Mouse (Mus musculus) gastrocnemius, postnatal 36 days (tissue): ENCODE measurements around the gene Rhbg. TPM values are rescaled to one million over a fixed set of nuclear protein-coding genes. Genes with fewer than 3 reads are reported as not detected.
"Not testable (repeated sequence)": the region's sequence is repeated elsewhere in the genome, so short reads cannot be mapped to it uniquely, and the experiment has no call there.

Experiments used
- DNase-seq, 2 experiments: peaks; one replicate each; pipeline ENCODE4 v3.0.0; 2022
- intact Hi-C: fragments of 180-260 bp; cut with DNase I; formaldehyde crosslinking; loops from one replicate; pipeline ENCODE4 v1.15.1; 2025
- long read RNA-seq, 2 experiments: library from polyadenylated mRNA; stranded (forward); transcript quantifications; one replicate each; pipeline ENCODE4 v2.0.0; 2021
- total RNA-seq, 2 experiments: library from RNA; stranded (reverse); gene quantifications; 2 replicates each; pipeline ENCODE4 v1.2.3; 2021

The Rhbg gene
- total RNA-seq, result not detected
- long read RNA-seq, experiment 1, result 0 reads
- long read RNA-seq, experiment 2, result 0 reads

DNA sequence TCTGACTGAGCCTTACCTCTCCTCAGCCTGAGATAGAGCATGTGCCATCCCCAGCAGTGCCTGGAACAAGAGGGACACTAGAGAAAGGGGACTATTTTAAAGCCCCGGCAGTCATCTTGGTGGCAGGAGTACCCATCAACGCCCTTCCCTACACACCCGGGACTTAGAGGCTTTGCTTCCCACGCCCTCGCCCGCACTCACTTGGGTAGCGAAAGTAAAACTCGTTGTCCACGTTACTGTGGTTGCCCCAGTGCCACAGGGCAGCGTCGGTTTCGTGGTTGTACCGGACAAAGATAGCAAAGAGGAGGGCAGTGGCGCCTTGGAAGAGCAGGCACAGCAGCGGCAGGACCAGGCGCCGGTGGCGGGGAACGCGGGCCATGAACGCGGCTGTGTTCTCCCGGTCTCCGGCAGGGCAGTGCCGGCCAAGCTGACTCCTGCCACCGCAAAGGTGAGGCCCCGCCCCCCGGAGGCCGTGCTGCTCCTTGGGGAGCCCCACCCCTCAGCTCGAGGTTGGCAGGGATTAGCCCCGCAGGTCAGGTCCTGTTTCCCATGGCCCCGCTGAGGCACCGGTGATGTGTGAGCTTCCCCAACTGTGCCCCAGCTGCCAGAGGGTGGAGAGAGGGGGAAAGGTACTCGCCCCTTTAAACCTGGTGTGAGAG lies at the start of gene Rhbg:
TSS of gene Rhbg (minus strand) at position 442 of the 659 bp plus-strand sequence.
- DNase-seq, result no peak

DNA sequence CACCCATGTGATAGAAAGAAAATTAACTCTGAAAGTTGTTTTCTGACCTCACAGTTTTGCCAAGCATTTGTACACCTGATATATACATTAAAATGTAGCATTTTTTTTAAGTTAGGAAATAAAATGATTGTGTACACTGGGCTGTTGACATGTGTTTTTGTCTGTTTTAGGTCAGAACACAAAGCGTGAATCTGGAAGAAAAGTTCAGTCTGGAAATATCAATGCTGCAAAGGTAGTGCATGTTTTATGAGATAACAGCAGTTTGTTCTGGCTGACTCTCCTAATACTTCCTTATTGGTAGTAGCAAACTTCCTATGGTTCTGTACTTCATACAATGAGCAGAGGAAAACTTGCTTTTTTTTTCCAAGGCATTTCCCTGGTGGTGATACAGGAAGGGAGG lies 44.7 kb upstream of the Rhbg start:
- DNase-seq, result no peak
- intact Hi-C loops, result loop anchor here (10.0 kb wide), 1 partner anchor 386 kb away; the partner anchor contains the start of gene Khdc4

More for the DNA sequence above, at the start of gene Rhbg:
- intact Hi-C loops, result no loop called here

DNA sequence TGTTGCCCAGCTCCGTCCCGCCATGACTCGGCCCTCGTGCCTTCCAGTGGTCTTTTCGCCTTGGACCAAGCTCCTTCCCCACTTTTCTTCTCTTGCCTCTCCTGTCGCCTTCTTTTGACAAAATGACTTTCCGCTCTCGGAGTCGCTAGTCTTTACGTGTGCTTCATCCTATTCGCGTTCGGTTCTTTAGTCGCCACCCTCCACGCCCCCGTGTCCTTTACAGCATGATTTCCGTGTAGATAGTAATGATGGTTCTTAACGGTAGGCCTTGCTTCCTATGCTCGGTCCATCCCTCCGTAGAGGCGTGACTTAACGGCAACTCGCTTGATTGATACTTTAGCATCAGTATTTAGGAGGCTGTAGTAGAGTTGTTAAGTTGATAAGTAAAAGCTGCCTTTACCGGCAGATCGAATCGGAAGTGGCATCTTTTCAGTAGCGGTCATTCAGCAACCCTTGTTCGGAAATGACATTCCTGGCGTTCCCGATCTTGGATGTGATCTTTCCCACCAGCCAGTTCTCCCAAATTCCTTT lies 42.9 kb upstream of the Rhbg start:
- intact Hi-C loops, result loop anchor here (10.0 kb wide), 1 partner anchor 387 kb away; the partner anchor contains the start of gene Khdc4
- DNase-seq, result no peak

DNA sequence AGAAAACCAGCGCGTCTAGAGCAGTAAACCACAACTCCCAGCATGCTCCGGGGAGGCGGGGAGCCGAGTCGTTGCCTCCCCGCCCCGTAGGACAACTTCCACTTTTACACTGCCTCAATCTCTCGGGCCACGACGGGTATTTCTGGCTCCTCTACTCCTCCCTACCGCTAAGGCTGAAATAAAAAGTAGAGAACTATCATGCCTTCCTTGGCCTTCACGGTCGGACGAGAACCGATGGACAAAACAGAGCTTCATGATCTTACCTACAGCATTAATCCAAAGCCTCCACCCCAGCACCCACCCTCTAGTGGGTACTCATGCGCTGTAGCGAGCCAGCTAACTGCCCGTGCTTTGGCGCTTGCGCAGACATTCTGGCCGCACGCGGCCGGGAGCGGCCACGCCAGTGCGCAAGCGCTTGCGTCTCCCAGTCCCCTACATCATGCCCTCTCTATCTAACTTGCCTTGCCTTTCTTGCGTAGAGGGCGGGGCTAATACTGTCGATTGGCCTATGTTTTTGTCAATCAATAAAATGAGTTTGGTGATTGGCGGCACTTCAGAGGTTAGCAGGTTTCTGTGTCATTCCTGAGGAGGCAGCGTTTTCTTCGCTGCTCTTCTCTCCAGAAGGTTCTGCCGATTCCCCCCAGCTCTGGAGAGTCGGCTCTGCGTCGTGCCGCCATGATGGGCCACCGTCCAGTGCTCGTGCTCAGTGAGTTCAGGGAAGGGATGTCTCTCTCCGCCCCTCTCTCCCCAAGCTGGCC lies 42.2 kb upstream of the Rhbg start, which contains the start of the genes Tsacc and Cct3:
TSS of gene Tsacc (minus strand) at position 439 of the 758 bp plus-strand sequence.
TSS of gene Cct3 (plus strand) at position 556 of the 758 bp plus-strand sequence.
- DNase-seq, result peak; percentile 87 to 91
- intact Hi-C loops, result loop anchor here (10.0 kb wide), 1 partner anchor 388 kb away; the partner anchor contains the start of gene Khdc4

DNA sequence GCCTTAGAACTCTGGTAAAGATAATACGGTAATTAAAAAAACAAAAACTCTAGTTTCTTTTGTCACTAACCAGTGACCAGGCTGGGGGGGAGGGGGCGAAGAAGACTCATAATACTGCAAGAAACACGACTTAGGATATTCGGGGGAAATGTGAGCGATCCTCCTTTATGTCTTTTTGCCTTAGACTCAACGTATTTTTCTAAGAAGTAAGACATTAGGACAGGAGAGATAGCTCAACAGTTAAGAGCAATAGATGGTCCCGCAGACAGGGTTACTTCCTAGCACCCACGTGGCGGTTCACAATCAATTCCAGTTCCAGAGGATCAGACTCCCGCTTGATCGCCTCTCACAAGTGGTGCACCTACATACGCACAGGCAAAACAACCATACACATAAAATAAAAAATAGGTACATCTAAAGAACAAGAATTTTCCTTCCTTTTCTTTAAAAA lies 41.6 kb upstream of the Rhbg start:
- intact Hi-C loops, result loop anchor here (10.0 kb wide), 1 partner anchor 389 kb away; the partner anchor contains the start of gene Khdc4

DNA sequence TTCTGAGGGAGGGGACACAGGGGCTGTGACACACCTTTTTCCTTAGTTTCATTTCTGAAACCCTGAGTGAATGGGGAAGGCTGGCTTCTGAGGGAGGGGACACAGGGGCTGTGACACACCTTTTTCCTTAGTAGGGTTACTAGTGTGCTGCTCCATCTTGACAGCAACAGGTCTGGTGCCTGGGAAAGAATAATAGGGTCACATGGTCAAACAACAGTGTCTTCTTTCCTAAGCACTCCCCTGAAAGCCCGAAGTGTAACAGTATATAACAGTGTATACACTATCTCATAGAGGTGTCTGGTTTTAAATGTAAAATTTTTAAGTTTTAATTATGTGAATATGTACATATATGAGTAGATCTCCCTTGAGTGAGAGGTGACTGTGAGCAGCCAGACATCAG lies 40.8 kb upstream of the Rhbg start:
- intact Hi-C loops, result loop anchor here (10.0 kb wide), 1 partner anchor 390 kb away; the partner anchor contains the start of gene Khdc4

More for the DNA sequence above, 41.6 kb upstream of the Rhbg start:
- no peak for DNase-seq

DNA sequence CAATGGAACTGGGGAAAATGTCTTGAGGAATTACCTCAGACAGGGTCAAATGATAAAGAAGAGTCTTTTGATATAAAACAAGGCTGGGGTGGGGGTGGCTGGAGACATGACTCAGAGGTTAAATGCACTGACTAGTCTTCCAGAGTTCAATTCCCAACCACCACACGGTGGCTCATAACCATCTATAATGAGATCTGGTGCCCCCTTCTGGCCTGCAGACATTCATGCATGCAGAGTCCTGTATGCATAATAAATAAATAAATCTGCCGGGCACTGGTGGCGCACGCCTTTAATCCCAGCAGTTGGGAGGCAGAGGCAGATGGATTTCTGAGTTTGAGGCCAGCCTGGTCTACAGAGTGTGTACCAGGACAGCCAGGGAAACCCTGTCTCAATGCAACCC lies 37.5 kb upstream of the Rhbg start:
- no peak for DNase-seq

More for the DNA sequence above, 40.8 kb upstream of the Rhbg start:
- DNase-seq, result not testable (repeated sequence)

DNA sequence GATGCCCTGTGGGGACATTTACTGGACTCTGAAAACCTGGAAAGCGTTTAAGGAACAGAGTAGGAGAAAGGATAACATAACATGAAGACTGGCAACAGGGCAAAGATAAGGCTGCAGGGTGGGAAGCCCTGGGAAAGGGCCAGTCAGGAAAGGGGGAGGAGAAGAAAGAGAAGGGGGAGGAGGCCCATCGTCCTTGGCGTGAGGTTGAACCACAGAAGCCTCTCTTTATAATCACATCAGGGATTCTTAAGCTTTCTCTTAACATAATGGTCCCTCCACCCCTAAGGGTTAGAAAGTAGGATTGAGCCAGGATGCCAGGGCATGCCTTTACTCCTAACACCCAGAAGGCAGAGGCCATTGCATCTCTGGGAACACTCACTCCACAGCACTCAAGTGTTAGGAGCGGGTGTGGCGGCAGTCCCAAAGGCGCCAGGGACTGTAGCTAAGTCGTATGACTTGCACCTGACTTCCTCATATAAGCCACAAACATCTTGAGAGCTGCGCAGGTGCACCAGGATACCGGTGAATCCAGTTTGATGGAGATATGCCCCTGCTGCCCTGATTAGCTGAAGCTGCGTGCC lies 33.7 kb upstream of the Rhbg start:
- DNase-seq, intact Hi-C loops: not testable (repeated sequence)

More for the DNA sequence above, 37.5 kb upstream of the Rhbg start:
- intact Hi-C loops, result loop anchor here (10.0 kb wide), 1 partner anchor 393 kb away; the partner anchor contains the start of gene Khdc4

DNA sequence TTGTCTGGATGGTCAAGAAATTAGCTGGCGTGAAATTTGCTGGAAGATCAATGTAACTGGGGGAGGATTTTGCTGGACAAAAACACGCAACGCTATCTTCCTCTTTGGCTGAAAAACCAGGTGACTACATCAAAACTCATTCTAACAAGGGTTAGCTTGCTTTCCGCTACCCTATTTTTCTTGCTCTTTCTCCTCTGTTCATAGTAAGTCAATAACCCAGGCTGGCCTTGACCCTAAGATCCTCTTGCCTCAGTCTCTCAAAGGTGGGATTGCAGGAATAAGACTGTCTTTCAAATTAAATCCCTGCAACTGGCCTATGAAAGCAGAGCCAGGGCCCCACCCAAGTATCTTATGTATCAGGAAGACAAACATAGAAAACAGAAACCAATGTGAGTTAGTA lies 32.6 kb upstream of the Rhbg start, which contains the start of gene Gm38392:
TSS of gene Gm38392 (minus strand) at position 101 of the 400 bp plus-strand sequence.
- no peak for DNase-seq
- intact Hi-C loops, result no loop called here

DNA sequence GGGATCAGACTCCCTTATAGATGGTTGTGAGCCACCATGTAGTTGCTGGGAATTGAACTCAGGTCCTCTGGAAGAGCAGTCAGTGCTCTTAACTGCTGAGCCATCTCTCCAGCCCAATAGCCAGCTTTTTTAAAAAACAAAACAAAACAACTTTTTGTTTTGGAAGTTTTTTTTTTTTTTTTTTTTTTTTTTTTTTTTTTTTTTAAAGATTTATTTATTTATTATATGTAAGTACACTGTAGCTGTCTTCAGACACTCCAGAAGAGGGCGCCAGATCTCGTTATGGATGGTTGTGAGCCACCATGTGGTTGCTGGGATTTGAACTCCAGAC lies 31.0 kb upstream of the Rhbg start:
- DNase-seq, intact Hi-C loops: not testable (repeated sequence)

DNA sequence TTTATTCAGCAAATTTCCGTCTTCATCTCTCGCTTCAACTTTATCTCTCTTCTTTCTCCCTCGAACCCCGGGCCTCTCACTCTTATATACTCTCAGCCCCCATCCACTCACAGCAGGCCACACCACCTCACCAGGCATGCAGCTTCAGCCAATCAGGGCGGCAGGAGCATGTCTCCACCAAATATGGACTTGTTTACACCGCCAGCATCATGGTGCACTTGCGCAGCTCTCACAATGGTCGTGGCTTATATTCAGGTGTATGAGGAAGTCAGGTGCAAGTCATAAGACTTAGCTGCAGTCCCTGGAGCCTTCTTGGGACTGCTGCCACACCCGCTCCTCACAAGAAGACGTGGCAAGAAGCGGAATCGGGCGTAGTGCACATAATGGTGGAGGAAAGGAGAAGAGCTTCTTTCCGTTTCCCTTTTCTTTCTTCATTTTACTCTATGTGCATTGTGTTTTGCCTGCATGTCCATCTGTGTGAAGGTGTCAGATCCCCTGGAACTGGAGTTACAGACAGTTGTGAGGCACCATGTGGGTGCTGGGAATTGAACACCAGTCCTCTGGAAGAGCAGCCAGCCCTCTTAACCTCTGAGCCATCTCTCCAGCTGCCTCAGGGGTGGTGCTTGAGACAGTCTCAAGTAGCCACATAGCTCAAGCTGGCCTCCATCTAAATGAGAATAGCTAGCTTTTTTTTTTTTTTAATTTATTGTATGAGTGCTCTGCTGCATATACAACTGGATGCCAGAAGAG lies 30.5 kb upstream of the Rhbg start:
- intact Hi-C loops, result not testable (repeated sequence)

DNA sequence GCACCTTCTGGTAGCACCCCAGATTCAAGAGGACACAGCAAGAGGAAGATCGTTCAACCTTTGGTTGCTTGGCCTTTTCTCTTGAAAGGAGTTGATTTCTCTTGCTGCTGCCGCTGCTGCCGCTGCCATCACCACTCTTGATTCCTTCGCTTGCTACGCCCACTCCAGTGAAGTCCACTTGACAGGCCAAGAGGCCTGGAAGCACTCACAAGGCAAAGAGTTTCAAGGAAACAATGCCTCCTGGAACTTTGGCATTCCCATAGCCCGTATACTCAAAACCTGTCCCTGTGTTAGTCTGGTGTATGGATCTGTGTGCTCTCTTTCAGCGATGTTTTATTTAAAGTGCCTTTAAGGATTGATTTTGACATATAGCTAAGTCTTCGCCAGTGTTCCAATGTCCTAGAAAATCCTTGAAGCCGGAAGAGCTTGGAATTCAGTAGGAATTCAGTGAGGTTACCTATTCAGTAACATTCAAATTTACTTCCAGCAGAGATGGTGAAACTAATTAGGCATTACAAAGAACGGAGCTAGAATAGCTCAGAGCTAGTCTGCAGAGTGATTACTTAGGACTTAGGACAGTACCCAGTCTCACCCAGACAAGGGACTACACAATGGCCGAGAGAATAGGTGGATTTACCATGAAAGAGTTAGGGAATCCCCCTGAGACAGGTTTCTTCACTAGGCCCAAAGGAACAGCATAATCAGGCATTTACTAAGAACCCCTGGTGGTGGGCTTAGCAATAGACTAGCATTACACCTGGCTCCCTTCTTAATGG lies 26.8 kb upstream of the Rhbg start:
- intact Hi-C loops, DNase-seq: not testable (repeated sequence)

More for the DNA sequence above, 30.5 kb upstream of the Rhbg start:
- not testable (repeated sequence) for DNase-seq

DNA sequence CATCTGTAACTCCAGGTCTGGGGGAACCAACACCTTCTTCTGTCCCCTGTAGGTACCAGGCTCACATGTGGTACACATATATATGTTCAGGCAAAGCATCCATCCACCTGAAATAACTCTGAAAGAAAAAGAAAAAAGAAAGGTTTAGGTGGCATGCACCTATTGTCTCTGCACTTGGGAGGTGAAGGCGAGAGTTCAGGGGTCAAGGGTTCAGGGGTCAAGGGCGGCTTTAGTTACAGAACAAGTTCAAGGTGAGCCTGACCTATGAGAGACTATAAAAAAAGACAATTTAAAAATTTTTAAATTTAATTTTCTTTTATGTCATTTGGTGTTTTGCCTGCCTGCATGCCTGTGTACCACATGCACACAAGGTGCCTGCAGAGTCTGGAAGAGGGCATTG lies 25.5 kb upstream of the Rhbg start:
- intact Hi-C loops, result no loop called here
- no peak for DNase-seq

DNA sequence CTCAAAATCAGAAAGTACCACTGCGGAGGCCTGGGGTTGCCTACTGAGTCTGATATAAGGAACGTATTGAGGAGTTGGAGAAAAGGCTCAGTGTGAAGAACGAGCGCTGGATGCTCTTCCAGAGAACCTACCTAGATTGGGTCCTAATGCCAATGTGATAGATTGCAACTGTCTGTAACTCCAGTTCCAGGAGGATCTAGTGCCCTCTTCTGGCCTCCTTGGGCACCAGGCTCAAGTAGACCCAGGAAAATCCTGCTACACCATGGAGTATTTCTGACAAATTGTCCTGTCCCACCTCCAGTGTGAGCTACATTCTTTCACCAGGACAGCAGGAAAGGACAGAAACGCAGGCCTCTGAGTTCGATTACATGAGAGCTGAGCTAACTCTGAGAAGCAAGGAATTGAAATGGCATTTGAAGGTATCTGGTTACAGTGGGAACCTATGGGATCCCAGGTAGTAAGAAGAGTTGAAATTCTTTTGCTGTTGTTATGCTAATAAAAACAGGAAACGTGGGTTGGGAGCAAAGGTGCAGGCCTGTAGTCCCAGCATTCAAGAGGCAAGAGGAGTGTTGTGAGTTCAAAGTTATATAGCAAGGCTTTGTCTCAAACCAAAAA lies 22.1 kb upstream of the Rhbg start:
- no peak for DNase-seq

DNA sequence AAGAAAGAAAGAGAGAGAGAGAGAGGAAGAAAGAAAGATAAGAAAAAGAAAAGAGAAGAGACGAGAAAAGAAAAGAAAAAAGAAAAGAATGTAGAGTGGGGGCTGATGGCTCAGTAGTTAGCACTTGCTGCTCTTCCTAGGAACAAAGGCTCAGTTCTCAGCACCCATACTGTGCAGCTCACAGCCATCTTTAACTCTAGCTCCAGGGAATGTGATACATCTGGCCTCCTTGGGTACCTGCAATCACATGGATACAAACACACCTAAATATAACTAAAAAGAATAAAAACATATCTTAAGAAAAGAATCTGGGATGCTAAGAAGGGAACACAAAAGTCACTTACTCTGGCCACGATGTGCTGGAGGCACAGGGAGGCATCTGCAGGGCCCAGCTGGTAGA lies 21.6 kb upstream of the Rhbg start:
- no peak for DNase-seq
- intact Hi-C loops, result no loop called here

More for the DNA sequence above, 22.1 kb upstream of the Rhbg start:
- intact Hi-C loops, result no loop called here

DNA sequence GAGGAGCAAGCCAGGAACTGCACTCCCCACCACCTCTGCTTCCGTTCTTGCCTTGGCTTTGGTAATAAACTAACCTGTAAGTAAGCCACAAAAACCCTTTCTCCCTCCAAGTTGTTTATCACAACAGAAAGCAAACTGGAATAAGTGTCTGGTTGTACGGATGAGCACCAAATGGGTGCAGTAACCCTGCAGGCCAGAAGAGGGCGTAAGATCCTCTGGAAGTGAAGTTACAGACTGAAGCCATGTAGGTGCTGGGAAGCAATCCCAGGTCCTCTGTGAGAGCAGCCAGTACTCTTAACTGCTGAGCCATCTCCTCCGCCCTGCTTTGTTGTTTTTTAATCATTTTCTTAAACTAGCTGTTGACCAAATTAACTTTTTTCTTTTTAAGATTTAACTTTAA lies 19.5 kb upstream of the Rhbg start:
- no peak for DNase-seq
- intact Hi-C loops, result no loop called here

DNA sequence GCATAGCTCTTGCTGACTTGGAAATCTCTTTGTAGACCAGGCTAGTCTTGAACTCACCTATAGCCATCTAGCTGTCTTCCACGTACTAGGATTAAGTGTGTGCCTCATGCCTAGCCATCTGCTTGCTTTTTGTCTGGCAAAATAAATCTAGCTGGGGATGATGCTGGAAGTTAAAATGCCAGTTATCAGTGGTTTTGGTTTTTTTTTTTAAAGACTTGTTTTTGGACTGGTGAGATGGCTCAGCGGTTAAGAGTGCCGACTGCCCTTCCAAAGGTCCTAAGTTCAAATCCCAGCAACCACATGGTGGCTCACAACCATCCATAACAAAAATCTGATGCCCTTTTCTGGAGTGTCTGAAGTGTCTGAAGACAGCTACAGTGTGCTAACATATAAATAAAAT lies 17.4 kb upstream of the Rhbg start:
- intact Hi-C loops, result no loop called here
- DNase-seq, result no peak

DNA sequence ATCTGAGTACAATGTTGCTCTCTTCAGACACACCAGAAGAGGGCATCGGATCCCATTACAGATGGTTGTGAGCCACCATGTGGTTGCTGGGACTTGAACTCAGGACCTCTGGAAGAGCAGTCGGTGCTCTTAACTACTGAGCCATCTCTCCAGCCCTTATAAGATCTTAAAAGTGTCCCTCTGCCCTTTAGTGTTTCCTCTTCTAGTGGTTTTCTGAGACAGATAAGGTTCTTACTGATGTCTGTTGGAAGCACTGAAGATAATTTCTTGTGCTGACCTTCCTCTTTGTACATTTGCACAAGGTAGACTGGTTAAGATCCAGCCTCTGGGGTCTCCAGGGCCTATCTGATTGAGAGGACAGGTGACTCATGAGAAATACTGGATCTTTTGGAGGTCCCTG lies 16.8 kb upstream of the Rhbg start:
- intact Hi-C loops, result not testable (repeated sequence)

More for the DNA sequence above, 16.8 kb upstream of the Rhbg start:
- DNase-seq, result not testable (repeated sequence)
